Mouse (Mus musculus): ENCODE data around the gene Mical2.

Mical2 gene

GRCm38 (mm10) chr7:112369977-112370376 is 144.3 kb downstream of the Mical2 start:
- DNase-seq: no peak

GRCm38 (mm10) chr7:112371387-112371786 is 145.7 kb downstream of the Mical2 start:
- DNase-seq: no peak

- peak; percentile 61 to 82 for DNase-seq
Measured at GRCm38 (mm10) chr7:112374035-112374434, 148.4 kb downstream of the Mical2 start.

GRCm38 (mm10) chr7:112375062-112375461 is 149.4 kb downstream of the Mical2 start:
- DNase-seq: no peak

GRCm38 (mm10) chr7:112375900-112376299 is 150.2 kb downstream of the Mical2 start:
- DNase-seq: peak; percentile 45 to 69

GRCm38 (mm10) chr7:112376611-112377010 is 151.0 kb downstream of the Mical2 start:
- no peak for DNase-seq

- peak; percentile 92 to 93 for DNase-seq
Measured at GRCm38 (mm10) chr7:112377314-112377713, 151.7 kb downstream of the Mical2 start.

GRCm38 (mm10) chr7:112378056-112378455 is 152.4 kb downstream of the Mical2 start:
- DNase-seq: no peak

GRCm38 (mm10) chr7:112378476-112378875 is 152.8 kb downstream of the Mical2 start:
- DNase-seq: peak in 1 of 2 experiments; percentile 41

- DNase-seq: no peak
Measured at GRCm38 (mm10) chr7:112386521-112386920, 160.9 kb downstream of the Mical2 start.

GRCm38 (mm10) chr7:112387876-112388275 is 162.2 kb downstream of the Mical2 start:
- DNase-seq: no peak

GRCm38 (mm10) chr7:112388363-112388875 is 162.8 kb downstream of the Mical2 start:
- DNase-seq: no peak

GRCm38 (mm10) chr7:112389611-112390251 is 164.1 kb downstream of the Mical2 start:
- DNase-seq: no peak

- peak in 1 of 2 experiments; percentile 18 for DNase-seq
Measured at GRCm38 (mm10) chr7:112390252-112390936, 164.7 kb downstream of the Mical2 start.

- DNase-seq: peak in 1 of 2 experiments; percentile 47
Measured at GRCm38 (mm10) chr7:112390937-112391605, 165.4 kb downstream of the Mical2 start.

GRCm38 (mm10) chr7:112397786-112398185 is 172.1 kb downstream of the Mical2 start:
- no peak for DNase-seq

GRCm38 (mm10) chr7:112399425-112400170 is 173.9 kb downstream of the Mical2 start:
- DNase-seq: no peak

- DNase-seq: peak; percentile 91 to 93
Measured at GRCm38 (mm10) chr7:112400175-112400574, 174.5 kb downstream of the Mical2 start.

GRCm38 (mm10) chr7:112405061-112405460 is 179.4 kb downstream of the Mical2 start:
- DNase-seq: peak; percentile 26 to 55

GRCm38 (mm10) chr7:112405578-112405977 is 179.9 kb downstream of the Mical2 start:
- DNase-seq: no peak

GRCm38 (mm10) chr7:112407597-112407996 is 181.9 kb downstream of the Mical2 start:
- DNase-seq: no peak

- no peak for DNase-seq
Measured at GRCm38 (mm10) chr7:112409991-112410390, 184.3 kb downstream of the Mical2 start.

GRCm38 (mm10) chr7:112413286-112413685 is 187.6 kb downstream of the Mical2 start:
- no peak for DNase-seq

All from kidney, postnatal 4 days (tissue).